Mouse (Mus musculus): ENCODE measurements at regions not wholly inside any gene's neighbourhood (a gene's known extent, or its start where the extent isn't known, plus 50 kb on each side); places are given as distances from the start of the nearest gene placed in this dataset.

GRCm38 (mm10) chr12:99643016-99643415 is 79.6 kb upstream of the Foxn3 start:
- no peaks in the 10 kb centered on the region for H3K36me3 ChIP-seq (ENCODE audit: control insufficient read depth, insufficient read depth, low read length)
- peaks cover 4% of the 10 kb centered on the region; the same call in 1 of the 2 replicates for H3K4me1 ChIP-seq (ENCODE audit: control insufficient read depth, insufficient read depth, low read length)
- no peak for DNase-seq (ENCODE audit: low spot score)
- no peak overlapping the region for H3K9ac ChIP-seq (ENCODE audit: low read length)
- no peak overlapping the region for H3K4me3 ChIP-seq (ENCODE audit: low read depth, low read length)
- no peak overlapping the region for H3K27ac ChIP-seq (replicated peaks; ENCODE audit: low read depth, low read length)
- no peak for ATAC-seq (ENCODE audit: insufficient number of reproducible peaks, low FRiP score, low TSS enrichment, low read depth)
- H3K4me2 ChIP-seq (ENCODE audit: low read depth, severe bottlenecking) = no peak overlapping the region
- no peaks in the 10 kb centered on the region for H3K27me3 ChIP-seq (ENCODE audit: control insufficient read depth, insufficient read depth, low read length)
- 95% methylated on average over 16 of the region's 16 CpGs for WGBS
- H3K9me3 ChIP-seq (ENCODE audit: control insufficient read depth, low read length) = peaks cover 4% of the 10 kb centered on the region; the same call in 1 of the 2 replicates

- Histone ChIP-seq H3K9me3 (ENCODE audit: control insufficient read depth, low read length) (peaks cover 4% of the 10 kb centered on the region; the same call in 1 of the 2 replicates), H3K4me1 (ENCODE audit: control insufficient read depth, insufficient read depth, low read length) (peaks cover 4% of the 10 kb centered on the region; the same call in 1 of the 2 replicates), H3K27ac (replicated peaks; ENCODE audit: low read depth, low read length) (no peak overlapping the region), H3K4me3 (ENCODE audit: low read depth, low read length) (no peak overlapping the region), H3K36me3 (ENCODE audit: control insufficient read depth, insufficient read depth, low read length) (no peaks in the 10 kb centered on the region), H3K27me3 (ENCODE audit: control insufficient read depth, insufficient read depth, low read length) (no peaks in the 10 kb centered on the region), H3K4me2 (ENCODE audit: low read depth, severe bottlenecking) (no peak overlapping the region), H3K9ac (ENCODE audit: low read length) (no peak overlapping the region)
- DNase-seq (ENCODE audit: low spot score) (no peak), ATAC-seq (ENCODE audit: insufficient number of reproducible peaks, low FRiP score, low TSS enrichment, low read depth) (no peak)
- 85% methylated on average over 7 of the region's 7 CpGs for WGBS
Measured at GRCm38 (mm10) chr12:99642131-99642895, 78.9 kb upstream of the Foxn3 start.

GRCm38 (mm10) chr12:99641278-99641677 is 77.9 kb upstream of the Foxn3 start:
- WGBS = 62% methylated on average over 7 of the region's 9 CpGs
- peaks cover 4% of the 10 kb centered on the region; the same call in 1 of the 2 replicates for H3K9me3 ChIP-seq (ENCODE audit: control insufficient read depth, low read length)
- no peaks in the 10 kb centered on the region for H3K27me3 ChIP-seq (ENCODE audit: control insufficient read depth, insufficient read depth, low read length)
- peak overlapping the region; percentile 16; the same call in 1 of the 2 replicates for H3K4me2 ChIP-seq (ENCODE audit: low read depth, severe bottlenecking)
- H3K4me3 ChIP-seq (ENCODE audit: low read depth, low read length) = no peak overlapping the region
- no peaks in the 10 kb centered on the region for H3K36me3 ChIP-seq (ENCODE audit: control insufficient read depth, insufficient read depth, low read length)
- DNase-seq (ENCODE audit: low spot score) = no peak
- ATAC-seq (ENCODE audit: insufficient number of reproducible peaks, low FRiP score, low TSS enrichment, low read depth) = no peak
- H3K9ac ChIP-seq (ENCODE audit: low read length) = no peak overlapping the region
- H3K4me1 ChIP-seq (ENCODE audit: control insufficient read depth, insufficient read depth, low read length) = peaks cover 4% of the 10 kb centered on the region; the same call in 1 of the 2 replicates
- no peak overlapping the region for H3K27ac ChIP-seq (replicated peaks; ENCODE audit: low read depth, low read length)

GRCm38 (mm10) chr12:99640214-99641151 is 77.1 kb upstream of the Foxn3 start:
- peaks cover 4% of the 10 kb centered on the region; the same call in 1 of the 2 replicates for H3K4me1 ChIP-seq (ENCODE audit: control insufficient read depth, insufficient read depth, low read length)
- H3K27me3 ChIP-seq (ENCODE audit: control insufficient read depth, insufficient read depth, low read length) = no peaks in the 10 kb centered on the region
- ATAC-seq (ENCODE audit: insufficient number of reproducible peaks, low FRiP score, low TSS enrichment, low read depth) = no peak
- no peaks in the 10 kb centered on the region for H3K36me3 ChIP-seq (ENCODE audit: control insufficient read depth, insufficient read depth, low read length)
- H3K4me3 ChIP-seq (ENCODE audit: low read depth, low read length) = no peak overlapping the region
- H3K9me3 ChIP-seq (ENCODE audit: control insufficient read depth, low read length) = peaks cover 1% of the 10 kb centered on the region; the same call in 1 of the 2 replicates
- H3K27ac ChIP-seq (replicated peaks; ENCODE audit: low read depth, low read length) = no peak overlapping the region
- 21% methylated on average over 18 of the region's 18 CpGs for WGBS
- peak overlapping the region; percentile 16; the same call in 1 of the 2 replicates for H3K4me2 ChIP-seq (ENCODE audit: low read depth, severe bottlenecking)
- DNase-seq (ENCODE audit: low spot score) = peak; percentile 31
- no peak overlapping the region; the same call in 1 of the 2 replicates for H3K9ac ChIP-seq (ENCODE audit: low read length)

GRCm38 (mm10) chr12:99639847-99640213 is 76.4 kb upstream of the Foxn3 start:
- Histone ChIP-seq H3K4me2 (ENCODE audit: low read depth, severe bottlenecking) (no peak overlapping the region), H3K27me3 (ENCODE audit: control insufficient read depth, insufficient read depth, low read length) (no peaks in the 10 kb centered on the region), H3K4me1 (ENCODE audit: control insufficient read depth, insufficient read depth, low read length) (peaks cover 4% of the 10 kb centered on the region; the same call in 1 of the 2 replicates), H3K36me3 (ENCODE audit: control insufficient read depth, insufficient read depth, low read length) (no peaks in the 10 kb centered on the region), H3K9me3 (ENCODE audit: control insufficient read depth, low read length) (no peaks in the 10 kb centered on the region; the same call in 1 of the 2 replicates), H3K9ac (ENCODE audit: low read length) (no peak overlapping the region), H3K4me3 (ENCODE audit: low read depth, low read length) (no peak overlapping the region), H3K27ac (replicated peaks; ENCODE audit: low read depth, low read length) (no peak overlapping the region)
- peak; percentile 29 for DNase-seq (ENCODE audit: low spot score)
- 34% methylated on average over 8 of the region's 8 CpGs for WGBS
- no peak for ATAC-seq (ENCODE audit: insufficient number of reproducible peaks, low FRiP score, low TSS enrichment, low read depth)

- Histone ChIP-seq H3K4me3 (ENCODE audit: low read depth, low read length) (no peak overlapping the region), H3K36me3 (ENCODE audit: control insufficient read depth, insufficient read depth, low read length) (no peaks in the 10 kb centered on the region), H3K4me2 (ENCODE audit: low read depth, severe bottlenecking) (no peak overlapping the region), H3K27ac (replicated peaks; ENCODE audit: low read depth, low read length) (no peak overlapping the region), H3K4me1 (ENCODE audit: control insufficient read depth, insufficient read depth, low read length) (peaks cover 4% of the 10 kb centered on the region; the same call in 1 of the 2 replicates), H3K9me3 (ENCODE audit: control insufficient read depth, low read length) (no peaks in the 10 kb centered on the region; the same call in 1 of the 2 replicates), H3K27me3 (ENCODE audit: control insufficient read depth, insufficient read depth, low read length) (no peaks in the 10 kb centered on the region), H3K9ac (ENCODE audit: low read length) (no peak overlapping the region)
- DNase-seq (ENCODE audit: low spot score) (no peak), ATAC-seq (ENCODE audit: insufficient number of reproducible peaks, low FRiP score, low TSS enrichment, low read depth) (no peak)
- 91% methylated on average over 3 of the region's 3 CpGs for WGBS
Measured at GRCm38 (mm10) chr12:99639118-99639517, 75.7 kb upstream of the Foxn3 start.

GRCm38 (mm10) chr12:99637986-99638385 is 74.6 kb upstream of the Foxn3 start:
- no peak overlapping the region for H3K9ac ChIP-seq (ENCODE audit: low read length)
- ATAC-seq (ENCODE audit: insufficient number of reproducible peaks, low FRiP score, low TSS enrichment, low read depth) (no peak), DNase-seq (ENCODE audit: low spot score) (no peak)
- H3K9me3 ChIP-seq (ENCODE audit: control insufficient read depth, low read length) = no peaks in the 10 kb centered on the region
- H3K4me2 ChIP-seq (ENCODE audit: low read depth, severe bottlenecking) = no peak overlapping the region
- H3K36me3 ChIP-seq (ENCODE audit: control insufficient read depth, insufficient read depth, low read length) = no peaks in the 10 kb centered on the region
- WGBS = 87% methylated on average over 5 of the region's 5 CpGs
- H3K27ac ChIP-seq (replicated peaks; ENCODE audit: low read depth, low read length) = no peak overlapping the region
- peaks cover 4% of the 10 kb centered on the region; the same call in 1 of the 2 replicates for H3K4me1 ChIP-seq (ENCODE audit: control insufficient read depth, insufficient read depth, low read length)
- no peaks in the 10 kb centered on the region for H3K27me3 ChIP-seq (ENCODE audit: control insufficient read depth, insufficient read depth, low read length)
- no peak overlapping the region for H3K4me3 ChIP-seq (ENCODE audit: low read depth, low read length)

GRCm38 (mm10) chr12:99636234-99636633 is 72.9 kb upstream of the Foxn3 start:
- Histone ChIP-seq H3K9ac (ENCODE audit: low read length) (no peak overlapping the region), H3K9me3 (ENCODE audit: control insufficient read depth, low read length) (no peaks in the 10 kb centered on the region), H3K4me2 (ENCODE audit: low read depth, severe bottlenecking) (no peak overlapping the region), H3K4me3 (ENCODE audit: low read depth, low read length) (no peak overlapping the region), H3K4me1 (ENCODE audit: control insufficient read depth, insufficient read depth, low read length) (peaks cover 4% of the 10 kb centered on the region; the same call in 1 of the 2 replicates), H3K27me3 (ENCODE audit: control insufficient read depth, insufficient read depth, low read length) (no peaks in the 10 kb centered on the region), H3K27ac (replicated peaks; ENCODE audit: low read depth, low read length) (no peak overlapping the region), H3K36me3 (ENCODE audit: control insufficient read depth, insufficient read depth, low read length) (no peaks in the 10 kb centered on the region)
- DNase-seq (ENCODE audit: low spot score) (no peak), ATAC-seq (ENCODE audit: insufficient number of reproducible peaks, low FRiP score, low TSS enrichment, low read depth) (no peak)
- WGBS = 83% methylated on average over 3 of the region's 3 CpGs
